Mouse (Mus musculus): ENCODE results near the gene Lpar3. TPM values are rescaled to one million over a fixed set of nuclear protein-coding genes. Genes with fewer than 3 reads are reported as not detected.

Lpar3 gene
- total RNA-seq (2014; fragmentation: Nextera tagmentation) = not detected in 2 replicates
- not detected in 2 replicates for total RNA-seq (2017)

- peak; percentile 44 for ATAC-seq (replicated peaks; ENCODE audit: poor library complexity, severe bottlenecking)
Observed at GRCm38 (mm10) chr3:146220776-146221486, at the start of gene Lpar3. TSS of gene Lpar3 (plus strand) at chr3:146220963.

DNA sequence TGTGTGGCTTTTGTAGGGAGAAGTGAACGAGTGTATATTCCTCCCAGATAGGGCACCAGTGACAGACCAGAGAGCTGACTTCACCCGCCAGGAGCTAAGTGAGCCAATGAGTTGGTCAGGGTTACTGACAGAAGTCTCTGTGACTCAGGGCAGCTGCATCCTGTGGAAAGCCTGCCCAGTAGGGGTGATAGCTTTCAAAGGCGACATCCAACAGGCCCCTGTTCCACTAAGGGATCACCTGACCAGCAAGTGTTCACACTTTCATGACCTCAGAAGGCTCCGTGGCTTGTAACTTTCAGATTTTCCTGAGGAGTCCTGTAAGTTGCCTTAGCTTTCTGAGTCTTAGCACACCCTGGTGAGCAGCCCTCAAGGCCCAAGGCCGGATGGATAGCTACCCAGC is 47.7 kb upstream of the Lpar3 start:
- no peak for ATAC-seq (replicated peaks; ENCODE audit: poor library complexity, severe bottlenecking)

DNA sequence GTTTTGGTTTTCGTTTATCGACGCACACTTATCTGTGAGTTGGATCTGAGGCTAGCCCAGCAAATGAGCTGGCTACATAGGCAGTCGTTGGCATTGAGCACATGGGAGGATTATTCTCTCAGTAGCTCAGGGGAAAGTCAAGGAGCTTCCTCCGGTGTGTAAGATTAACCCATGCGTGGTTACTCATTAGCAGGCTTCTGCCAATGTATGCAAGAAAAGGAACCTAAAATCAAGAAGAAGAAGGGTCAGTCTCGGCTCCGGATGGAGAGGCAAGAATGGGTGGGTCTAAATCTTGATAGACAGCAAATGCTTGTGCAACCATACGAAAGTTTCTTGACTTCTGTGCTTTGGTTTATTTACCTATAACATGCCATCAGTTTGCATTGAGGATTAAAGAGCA is 46.5 kb upstream of the Lpar3 start:
- ATAC-seq (replicated peaks; ENCODE audit: poor library complexity, severe bottlenecking) = no peak

- ATAC-seq (replicated peaks; ENCODE audit: poor library complexity, severe bottlenecking) = no peak
Observed at GRCm38 (mm10) chr3:146177295-146177694, 43.5 kb upstream of the Lpar3 start.

- peak; percentile 82 for ATAC-seq (replicated peaks; ENCODE audit: poor library complexity, severe bottlenecking)
Observed at GRCm38 (mm10) chr3:146177748-146178582, 42.8 kb upstream of the Lpar3 start.

GRCm38 (mm10) chr3:146180341-146180740 is 40.4 kb upstream of the Lpar3 start:
- no peak for ATAC-seq (replicated peaks; ENCODE audit: poor library complexity, severe bottlenecking)

DNA sequence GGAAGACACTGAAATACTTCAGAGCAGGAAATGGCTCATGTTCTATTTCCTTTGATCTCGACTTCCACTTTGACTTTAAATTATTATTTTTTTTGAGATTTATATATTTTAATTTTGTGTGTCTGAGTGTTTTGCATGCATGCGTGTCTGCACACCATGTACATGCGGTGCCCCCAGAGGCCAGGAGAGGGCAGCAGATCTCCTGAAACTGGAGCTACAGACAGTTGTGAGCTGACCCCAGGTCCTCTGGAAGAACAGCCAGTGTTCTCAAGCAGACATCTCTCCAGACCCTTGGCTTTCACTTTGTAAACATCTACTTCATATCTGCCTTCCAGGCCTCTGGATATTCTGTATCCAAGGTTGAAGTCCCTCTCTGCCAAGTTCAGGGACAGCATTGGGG is 39.8 kb upstream of the Lpar3 start:
- ATAC-seq (replicated peaks; ENCODE audit: poor library complexity, severe bottlenecking) = peak; percentile 56

GRCm38 (mm10) chr3:146184992-146185657 is 35.6 kb upstream of the Lpar3 start:
- ATAC-seq (replicated peaks; ENCODE audit: poor library complexity, severe bottlenecking) = peak; percentile 87

- no peak for ATAC-seq (replicated peaks; ENCODE audit: poor library complexity, severe bottlenecking)
Observed at GRCm38 (mm10) chr3:146186033-146186432, 34.7 kb upstream of the Lpar3 start.

- ATAC-seq (replicated peaks; ENCODE audit: poor library complexity, severe bottlenecking) = peak; percentile 34; the same call in 1 of the 2 replicates
Observed at GRCm38 (mm10) chr3:146189933-146190332, 30.8 kb upstream of the Lpar3 start.

DNA sequence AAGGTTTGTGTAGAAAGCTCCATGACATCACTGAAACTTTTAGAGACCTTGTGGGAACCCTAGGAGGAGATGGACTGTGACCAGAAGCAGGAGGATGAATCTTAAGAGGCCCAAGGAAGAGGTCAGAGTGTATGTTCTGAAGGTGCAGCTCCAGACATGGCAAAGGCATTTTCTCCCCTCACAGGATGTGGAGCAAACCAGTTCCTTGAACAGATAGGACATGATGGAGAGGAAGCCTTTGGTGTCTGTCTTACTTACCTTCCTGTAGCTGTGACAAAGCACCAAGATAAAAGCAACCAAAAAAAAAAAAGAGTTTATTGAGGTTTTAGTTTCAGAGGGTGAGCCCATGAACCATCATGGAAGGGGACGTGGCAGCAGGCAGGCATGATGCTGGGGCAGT is 28.3 kb upstream of the Lpar3 start:
- no peak for ATAC-seq (replicated peaks; ENCODE audit: poor library complexity, severe bottlenecking)

DNA sequence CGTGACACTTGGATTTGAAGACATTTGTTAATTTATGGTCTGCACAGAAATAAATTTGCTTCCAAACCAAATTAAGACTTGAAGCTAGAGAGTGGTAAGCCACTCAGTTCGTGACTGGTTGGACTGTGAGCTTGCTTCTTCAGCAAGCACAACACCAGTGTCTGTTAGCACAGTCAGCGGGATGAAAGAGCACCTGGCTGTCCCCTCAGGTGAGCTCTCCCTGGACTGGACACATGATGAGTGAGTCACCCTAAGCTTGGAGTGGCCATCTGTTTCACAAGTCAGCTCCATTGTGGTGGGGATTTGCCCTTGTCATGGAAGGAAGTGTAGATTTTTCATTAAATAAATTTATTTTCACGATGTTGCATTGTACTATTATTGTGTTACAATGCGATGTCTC is 25.6 kb upstream of the Lpar3 start:
- no peak for ATAC-seq (replicated peaks; ENCODE audit: poor library complexity, severe bottlenecking)

DNA sequence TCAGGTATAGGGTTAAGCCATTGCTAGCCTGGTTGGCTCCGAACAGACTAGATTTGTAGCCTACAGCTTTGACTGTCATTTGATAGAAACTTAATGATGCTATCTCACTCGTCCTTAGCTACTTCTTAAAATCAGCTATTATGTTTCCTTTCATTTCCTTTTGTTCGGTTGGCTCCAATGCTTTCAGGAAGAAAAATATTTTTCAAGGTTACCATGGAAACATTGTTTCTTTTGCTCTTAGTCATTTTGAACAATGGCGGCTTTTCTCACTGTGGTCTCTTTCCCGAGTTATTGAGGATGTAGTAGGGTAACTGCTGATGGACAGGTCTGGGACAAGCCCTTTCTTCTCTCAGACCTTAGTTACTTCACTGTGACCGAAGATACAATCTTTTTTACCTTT is 24.5 kb upstream of the Lpar3 start:
- ATAC-seq (replicated peaks; ENCODE audit: poor library complexity, severe bottlenecking) = 0 out of 2 replicates have a peak, but pooled peaks have one; percentile 25

- ATAC-seq (replicated peaks; ENCODE audit: poor library complexity, severe bottlenecking) = peak; percentile 64
Observed at GRCm38 (mm10) chr3:146196780-146197743, 23.7 kb upstream of the Lpar3 start.

DNA sequence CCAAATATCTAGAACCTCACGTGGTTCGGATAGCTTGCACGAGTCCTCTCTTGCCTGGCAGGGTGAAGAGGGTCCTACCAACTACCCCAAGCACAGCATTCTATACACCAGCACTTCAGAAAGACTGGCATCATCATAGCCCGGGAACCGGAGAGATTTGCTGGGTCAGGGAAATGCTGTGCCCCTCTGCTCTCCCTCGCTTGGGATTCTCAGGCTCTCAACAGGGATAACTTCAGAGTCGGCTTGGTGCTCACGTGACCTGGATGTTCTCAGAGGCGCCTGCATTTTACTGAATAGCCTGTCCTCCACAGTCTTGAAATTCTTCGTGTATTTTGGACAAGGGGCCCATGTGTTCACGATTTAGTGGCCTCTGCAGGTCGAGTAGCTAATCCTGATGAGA is 23.0 kb upstream of the Lpar3 start:
- no peak for ATAC-seq (replicated peaks; ENCODE audit: poor library complexity, severe bottlenecking)

GRCm38 (mm10) chr3:146198803-146199481 is 21.8 kb upstream of the Lpar3 start:
- no peak for ATAC-seq (replicated peaks; ENCODE audit: poor library complexity, severe bottlenecking)

DNA sequence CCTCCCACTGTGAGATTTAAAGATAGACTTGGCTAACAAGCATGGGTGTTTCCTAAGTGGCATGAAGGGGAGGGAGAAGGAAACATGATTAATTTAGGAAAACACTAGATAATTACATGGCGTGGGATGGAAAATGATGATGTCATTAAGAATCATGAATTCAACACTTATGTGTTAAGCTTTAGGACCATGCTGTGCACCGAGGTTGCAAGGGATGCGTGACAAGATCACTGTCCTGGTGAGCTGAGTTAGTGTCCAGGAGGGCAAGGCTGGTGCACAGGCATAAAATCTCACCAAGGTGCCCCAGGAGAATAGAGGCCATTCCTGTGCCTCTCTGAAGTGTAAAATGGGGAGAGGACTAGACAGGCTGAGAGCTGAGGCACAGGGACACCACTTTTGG is 21.3 kb upstream of the Lpar3 start:
- no peak for ATAC-seq (replicated peaks; ENCODE audit: poor library complexity, severe bottlenecking)

DNA sequence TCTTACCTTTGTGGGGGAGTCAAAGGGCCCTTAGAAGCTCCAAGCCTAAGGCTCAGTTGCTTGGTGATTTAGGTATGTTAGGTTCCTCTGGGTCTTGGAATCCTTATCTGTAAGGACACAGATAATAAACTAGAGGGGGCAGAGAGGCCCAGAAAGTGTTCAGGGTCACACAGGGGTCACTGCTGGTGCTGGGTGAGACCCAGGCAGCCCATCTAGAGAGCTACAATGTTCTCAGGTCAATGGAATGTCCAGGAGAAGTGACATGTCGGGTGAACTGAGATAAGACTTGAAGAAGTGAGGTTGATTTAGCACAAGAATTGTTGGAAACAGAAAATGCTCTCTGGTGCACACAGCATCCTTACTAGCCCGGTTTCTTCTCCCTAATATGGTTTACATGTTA is 16.4 kb upstream of the Lpar3 start:
- no peak for ATAC-seq (replicated peaks; ENCODE audit: poor library complexity, severe bottlenecking)

- no peak for ATAC-seq (replicated peaks; ENCODE audit: poor library complexity, severe bottlenecking)
Observed at GRCm38 (mm10) chr3:146205305-146205704, 15.5 kb upstream of the Lpar3 start.
